Mouse (Mus musculus) CD4-positive naive resting alpha-beta T cell, adult 57 days (primary cell): ENCODE measurements around the gene Chmp2a. TPM values are rescaled to one million over a fixed set of nuclear protein-coding genes. Genes with fewer than 3 reads are reported as not detected.

Experiments used
- total RNA-seq: library from RNA; stranded (reverse); gene quantifications from one replicate; pipeline ENCODE4 v1.2.4, GENCODE M21; 2023

Gene Chmp2a
- 106 TPM for total RNA-seq

DNA sequence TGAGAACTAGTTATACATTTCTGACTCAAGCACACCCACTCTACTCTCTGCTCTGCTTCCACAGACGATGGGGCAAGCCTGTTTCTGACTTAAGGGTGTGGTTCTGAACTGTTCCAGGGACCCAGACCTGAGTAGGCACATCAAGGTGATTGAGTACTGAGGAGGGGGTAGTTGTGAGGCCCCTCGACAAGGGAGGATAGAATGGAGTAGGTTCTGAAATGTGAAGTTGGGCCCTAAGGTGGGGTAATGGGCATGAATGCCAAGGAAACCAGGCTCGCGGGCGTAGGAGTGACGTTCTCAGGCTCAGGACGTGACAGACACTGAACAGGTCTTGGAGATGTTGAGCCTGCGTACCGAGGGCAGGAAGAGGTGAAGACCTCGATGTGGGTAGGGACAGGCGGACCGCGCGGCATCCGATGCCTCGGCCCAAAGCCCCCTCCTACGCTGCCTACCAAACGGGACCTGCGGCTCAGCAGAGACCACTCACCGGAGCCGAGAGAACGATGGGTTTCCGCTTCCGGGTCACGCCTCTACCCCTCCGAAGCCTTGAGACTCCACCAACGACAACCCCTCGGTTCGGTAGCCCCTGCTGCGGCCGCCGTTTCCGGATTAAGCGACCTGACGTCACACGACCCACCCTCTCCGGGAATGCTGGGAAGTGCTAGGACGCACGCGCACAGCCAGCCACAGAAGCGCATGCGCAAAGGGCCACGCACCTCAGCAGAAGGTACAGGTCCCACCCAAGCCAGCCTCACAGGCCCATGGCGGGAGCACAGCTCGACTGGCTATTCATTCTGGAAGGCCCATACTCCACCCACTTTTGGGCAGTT lies at the start of gene Chmp2a:
Gene Chmp2a (minus strand): TSS at position 660 of the 830 bp plus-strand sequence.

DNA sequence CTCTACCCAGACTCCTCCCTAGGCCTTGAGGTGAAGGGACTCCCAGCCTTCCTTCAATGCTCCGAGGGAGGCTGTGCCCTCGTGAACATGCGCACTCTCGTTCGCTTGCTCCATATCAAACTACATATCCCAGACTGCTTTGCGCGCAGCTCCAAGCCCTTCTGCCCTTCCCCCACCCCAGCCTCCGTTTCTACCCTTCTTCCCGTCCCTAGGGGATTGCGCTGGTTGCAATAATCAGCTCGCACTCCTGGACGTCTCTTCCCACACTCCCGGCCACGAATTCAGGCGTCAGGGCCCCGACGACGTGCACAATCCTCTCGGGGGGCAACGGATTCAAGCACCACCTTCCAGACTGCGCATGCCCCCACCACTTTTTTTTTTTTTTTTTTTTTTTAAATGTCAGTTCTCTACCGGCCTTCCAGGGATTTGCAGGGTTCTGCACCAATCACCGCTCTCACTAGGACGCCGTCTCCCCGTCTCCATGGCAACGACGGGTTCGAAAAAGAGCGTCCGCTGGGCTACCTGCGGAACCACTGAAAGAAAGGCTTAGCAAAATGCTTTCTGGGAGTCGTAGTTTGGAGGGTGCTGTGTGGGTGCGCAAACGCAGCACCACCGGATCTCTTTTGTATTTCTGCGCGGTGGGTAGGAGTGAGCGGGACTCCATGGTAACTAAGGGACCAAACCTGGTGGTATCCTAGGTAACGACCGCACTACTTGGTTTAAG lies 19.8 kb upstream of the Chmp2a start, which contains the start of gene Mzf1:
Gene Mzf1 (minus strand): TSS at position 478 of the 724 bp plus-strand sequence.

DNA sequence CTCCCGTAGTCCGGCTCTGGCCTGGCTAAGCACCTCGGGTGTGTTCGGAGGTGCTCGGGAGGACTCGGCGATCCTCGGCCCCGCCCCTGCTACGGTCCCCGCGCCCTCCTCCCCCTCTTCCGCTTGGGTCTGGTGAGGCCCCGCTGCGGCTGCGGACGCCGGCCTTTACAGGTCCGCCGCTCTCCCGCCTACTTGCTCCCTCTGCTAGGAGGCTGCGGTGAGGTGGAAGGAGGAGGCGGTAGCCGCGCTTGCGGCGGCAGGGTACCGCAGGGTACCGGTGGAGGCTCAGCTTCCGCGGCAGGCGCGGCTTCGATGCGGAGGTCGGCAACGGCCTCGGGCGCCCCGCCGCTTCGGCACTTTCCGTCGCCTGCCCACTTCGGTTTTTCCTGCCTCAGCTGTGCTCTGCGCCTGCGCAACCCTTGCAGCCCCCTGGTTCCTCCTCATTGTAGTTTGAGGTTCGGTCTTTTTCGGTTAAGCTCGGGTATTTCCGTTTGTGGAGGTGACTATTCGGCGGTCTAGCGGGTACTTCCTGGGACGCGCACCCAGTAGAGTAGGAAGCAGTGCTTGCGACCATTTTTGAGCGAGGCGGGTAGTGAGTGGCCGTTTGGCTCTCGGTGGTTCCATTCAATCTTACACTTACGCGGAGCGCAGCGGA lies 3.4 kb upstream of the Chmp2a start, which contains the start of gene Ube2m:
Gene Ube2m (minus strand): TSS at position 375 of the 655 bp plus-strand sequence.

DNA sequence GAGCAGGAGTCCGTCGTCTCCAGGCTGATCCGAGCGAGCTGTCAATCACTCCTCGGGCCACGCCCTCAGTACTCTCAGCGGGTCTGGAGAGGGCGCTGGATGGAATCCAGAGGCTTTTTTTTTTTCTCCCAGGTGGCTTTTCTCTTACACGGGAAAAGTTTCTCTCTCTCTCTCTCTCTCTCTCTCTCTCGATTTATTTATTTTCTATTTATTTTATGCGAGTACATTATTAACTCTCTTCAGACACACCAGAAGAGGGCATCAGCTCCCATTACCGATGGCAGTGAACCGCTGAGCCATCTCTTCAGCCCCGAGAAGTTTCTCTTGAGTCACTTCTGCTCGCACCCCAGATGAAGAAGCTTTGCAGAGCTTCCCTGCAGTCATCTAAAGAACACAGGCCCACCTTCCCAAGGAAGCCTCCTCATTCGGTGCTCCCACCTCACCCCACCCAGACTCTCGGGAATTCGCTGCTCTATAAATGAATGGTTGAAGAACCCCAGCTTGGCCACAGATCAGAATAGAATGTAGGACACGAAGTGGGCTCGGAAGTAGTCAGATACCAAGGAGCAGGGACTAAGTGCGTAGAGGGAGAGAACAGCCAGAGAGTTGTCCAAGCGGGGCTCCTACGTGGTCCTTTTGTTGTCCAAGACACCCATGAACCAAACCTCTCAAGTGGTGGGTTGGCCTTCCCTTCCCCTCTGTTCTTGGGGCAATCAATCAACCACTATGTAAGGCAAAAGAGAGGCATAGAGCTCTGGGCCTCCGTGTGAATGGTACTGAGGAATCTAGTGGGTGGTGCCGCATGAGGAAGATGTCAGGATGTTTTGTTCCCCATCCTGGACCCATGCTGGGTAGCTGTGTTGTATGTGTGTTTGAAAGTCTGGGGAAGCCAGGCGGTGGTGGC lies 24.4 kb downstream of the Chmp2a start, which contains the start of gene Zbtb45:
Gene Zbtb45 (minus strand): TSS at position 30 of the 904 bp plus-strand sequence.

DNA sequence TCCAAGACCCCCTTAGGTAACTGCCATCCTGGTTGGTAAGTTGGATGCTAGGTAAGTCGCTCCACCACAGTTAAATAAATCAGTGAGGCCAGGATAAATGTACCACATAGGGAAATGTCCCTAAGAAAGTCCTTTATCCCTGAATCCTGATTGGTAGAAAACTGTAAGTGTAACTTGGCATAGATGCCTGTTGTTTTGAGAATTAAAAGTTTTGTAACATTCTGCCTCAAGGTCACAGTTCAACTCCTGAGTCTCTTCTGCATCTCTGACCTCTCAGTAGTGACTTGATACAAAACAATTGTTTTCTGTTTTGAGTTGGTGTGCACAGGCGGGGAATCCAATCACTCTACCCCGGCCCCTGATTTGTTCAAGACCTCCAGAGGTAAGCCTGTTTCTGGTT lies 35.8 kb downstream of the Chmp2a start, which contains the start of gene Trim28:
Gene Trim28 (plus strand): TSS at position 264 of the 400 bp plus-strand sequence.

DNA sequence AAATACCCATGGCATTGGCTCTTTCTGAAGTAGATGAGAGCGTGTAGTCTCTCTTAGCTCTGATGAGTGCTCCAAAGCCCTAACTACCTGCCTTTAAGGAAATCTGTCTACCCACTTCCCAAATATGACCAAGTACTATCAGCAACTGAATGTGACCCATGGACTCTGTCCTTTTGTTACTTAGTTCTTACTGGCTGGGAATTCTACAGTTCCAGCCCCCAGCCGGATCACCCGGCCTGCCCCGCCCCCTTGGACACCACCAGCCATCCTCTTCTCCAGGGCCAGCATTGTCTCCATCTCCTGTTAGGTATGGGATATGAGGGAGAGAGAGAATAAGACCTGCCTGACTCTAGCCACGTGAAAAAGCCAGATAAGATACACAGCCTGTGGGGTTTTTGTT lies 36.6 kb downstream of the Chmp2a start, which contains the start of gene Slc27a5:
Gene Slc27a5 (minus strand): TSS at position 140 of the 400 bp plus-strand sequence.

Other genes with a start within 250 kb of the Chmp2a start
- 18.7 TPM for gene Zscan18, start 231.2 kb downstream of the Chmp2a start, total RNA-seq
- 14.3 TPM for gene Zfp329, start 215.9 kb downstream of the Chmp2a start, total RNA-seq
- 94.9 TPM for gene Zfp110, start 200.0 kb downstream of the Chmp2a start, total RNA-seq
- 1.8 TPM for gene Zfp128, start 153.6 kb downstream of the Chmp2a start, total RNA-seq
- 10.0 TPM for gene Zscan22, start 137.0 kb downstream of the Chmp2a start, total RNA-seq
- 2,861 TPM for gene Rps5, start 112.5 kb downstream of the Chmp2a start, total RNA-seq
- gene Rnf225, start 107.4 kb downstream of the Chmp2a start, total RNA-seq, result 1.0 TPM
- gene Zfp324, start 69.0 kb downstream of the Chmp2a start, total RNA-seq, result 3.5 TPM
- gene Zfp446, start 57.0 kb downstream of the Chmp2a start, total RNA-seq, result 9.0 TPM
- 0.41 TPM for gene Slc27a5, start 36.6 kb downstream of the Chmp2a start, total RNA-seq
- gene Trim28, start 35.7 kb downstream of the Chmp2a start, total RNA-seq, result 405 TPM
- 17.4 TPM for gene Zbtb45, start 24.8 kb downstream of the Chmp2a start, total RNA-seq
- 84.1 TPM for gene Ube2m, start 3.5 kb upstream of the Chmp2a start, total RNA-seq
- gene Mzf1, start 20.0 kb upstream of the Chmp2a start, total RNA-seq, result 0.44 TPM
- gene Vmn1r85, start 60.4 kb upstream of the Chmp2a start, total RNA-seq, result not detected
- not detected for gene Vmn1r86, start 85.1 kb upstream of the Chmp2a start, total RNA-seq
- not detected for gene Vmn1r87, start 105.3 kb upstream of the Chmp2a start, total RNA-seq
- gene Vmn1r88, start 124.8 kb upstream of the Chmp2a start, total RNA-seq, result 0.15 TPM
- not detected for gene Vmn1r89, start 178.2 kb upstream of the Chmp2a start, total RNA-seq
- 19.8 TPM for gene Lig1, start 242.5 kb upstream of the Chmp2a start, total RNA-seq
- 5.9 TPM for gene Zswim9, start 243.9 kb upstream of the Chmp2a start, total RNA-seq